Mouse (Mus musculus) layer of hippocampus, adult 9-10 months (tissue): ENCODE measurements around the gene Ramp2.

Experiments used
- DNase-seq: peaks from one replicate; pipeline ENCODE4 v3.0.0; 2022; ENCODE audit warnings: low spot score

The Ramp2 gene

DNA sequence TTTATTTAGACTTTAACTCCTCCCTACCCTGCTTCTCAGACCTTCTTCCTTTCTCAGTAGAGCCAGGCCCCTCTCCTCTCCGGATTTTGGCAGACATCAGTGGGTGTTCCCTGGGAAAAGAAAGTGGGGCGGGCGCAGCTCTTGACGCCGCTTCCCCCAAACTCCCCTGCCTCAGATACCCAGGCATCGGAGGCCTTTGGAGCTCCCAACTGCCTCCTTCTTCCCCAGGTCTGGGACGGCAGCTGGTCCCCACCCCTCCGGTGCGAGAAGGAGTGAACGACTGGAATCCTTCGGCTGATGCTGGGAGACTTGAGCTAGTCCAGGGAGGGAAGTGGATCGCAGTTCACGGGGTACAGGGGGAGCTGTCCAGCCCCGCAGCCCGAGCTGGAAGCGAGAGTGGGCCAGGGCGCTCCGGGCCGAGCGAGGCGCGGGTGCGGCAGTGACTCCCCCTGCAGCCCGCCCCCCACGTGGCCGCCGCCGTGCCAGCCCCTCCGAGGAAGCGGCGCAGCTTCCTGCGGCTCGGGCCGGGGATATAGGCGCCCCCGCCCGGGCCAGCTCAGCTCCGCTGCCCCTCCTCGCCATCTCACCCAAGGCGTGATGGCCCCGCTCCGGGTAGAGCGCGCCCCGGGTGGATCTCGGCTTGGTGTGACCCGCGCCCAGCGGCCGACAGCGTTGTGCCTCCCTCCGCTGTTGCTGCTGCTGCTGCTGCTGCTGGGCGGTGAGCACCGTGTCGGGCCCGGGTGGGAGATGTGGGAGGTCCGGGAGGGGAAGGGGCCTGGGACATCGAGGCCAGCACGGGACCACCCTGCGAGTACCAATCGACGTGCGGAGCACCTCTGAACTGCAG is at the start of gene Ramp2:
Gene Ramp2 (plus strand): TSS at position 174 of the 847 bp plus-strand sequence.
- DNase-seq, result no peak

GRCm38 (mm10) chr11:101196175-101196574 is 49.7 kb upstream of the Ramp2 start:
- DNase-seq, result no peak

- DNase-seq, result no peak
These were observed 46.3 kb upstream of the Ramp2 start for GRCm38 (mm10) chr11:101199555-101199954.

DNA sequence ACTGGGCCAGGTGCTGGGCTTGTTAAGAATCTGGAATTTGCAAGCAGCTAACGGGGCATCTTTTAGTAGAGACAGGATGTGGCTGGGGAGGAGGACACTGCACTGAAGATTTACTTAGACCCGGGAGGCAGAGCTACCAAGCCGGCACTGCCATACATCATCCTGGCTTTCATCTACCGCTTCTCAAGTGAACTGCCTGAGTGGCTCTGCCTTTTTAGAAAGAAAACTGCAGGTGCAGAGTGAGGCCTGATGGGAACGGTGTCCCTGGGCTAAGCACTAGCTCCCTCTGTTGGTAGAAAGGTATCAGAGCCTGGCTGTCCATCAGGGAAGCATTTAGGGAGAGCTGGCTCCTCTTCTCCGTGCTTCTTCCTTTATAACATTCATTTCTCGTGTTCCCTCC is 44.8 kb upstream of the Ramp2 start:
- no peak for DNase-seq

DNA sequence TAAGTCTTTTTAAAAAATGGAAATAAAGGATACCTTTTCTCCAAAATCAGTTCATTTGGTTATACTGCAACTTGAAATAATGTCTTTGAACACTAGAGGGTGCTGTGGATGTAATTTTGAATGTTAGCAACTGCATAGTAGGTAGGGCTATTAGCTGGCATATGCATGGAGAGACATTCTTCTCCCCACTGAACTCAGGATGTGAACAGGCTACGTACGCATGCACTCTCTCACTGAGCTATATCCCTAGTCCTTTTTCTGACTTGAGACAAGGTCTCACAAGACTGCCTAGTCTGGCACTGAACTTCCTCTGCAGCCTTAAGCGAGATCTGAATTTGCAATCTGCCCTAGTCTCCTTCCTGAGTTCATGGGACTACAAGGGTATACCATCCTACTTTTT is 33.9 kb upstream of the Ramp2 start:
- peak; percentile 82 for DNase-seq

GRCm38 (mm10) chr11:101216936-101217335 is 28.9 kb upstream of the Ramp2 start:
- DNase-seq, result no peak

DNA sequence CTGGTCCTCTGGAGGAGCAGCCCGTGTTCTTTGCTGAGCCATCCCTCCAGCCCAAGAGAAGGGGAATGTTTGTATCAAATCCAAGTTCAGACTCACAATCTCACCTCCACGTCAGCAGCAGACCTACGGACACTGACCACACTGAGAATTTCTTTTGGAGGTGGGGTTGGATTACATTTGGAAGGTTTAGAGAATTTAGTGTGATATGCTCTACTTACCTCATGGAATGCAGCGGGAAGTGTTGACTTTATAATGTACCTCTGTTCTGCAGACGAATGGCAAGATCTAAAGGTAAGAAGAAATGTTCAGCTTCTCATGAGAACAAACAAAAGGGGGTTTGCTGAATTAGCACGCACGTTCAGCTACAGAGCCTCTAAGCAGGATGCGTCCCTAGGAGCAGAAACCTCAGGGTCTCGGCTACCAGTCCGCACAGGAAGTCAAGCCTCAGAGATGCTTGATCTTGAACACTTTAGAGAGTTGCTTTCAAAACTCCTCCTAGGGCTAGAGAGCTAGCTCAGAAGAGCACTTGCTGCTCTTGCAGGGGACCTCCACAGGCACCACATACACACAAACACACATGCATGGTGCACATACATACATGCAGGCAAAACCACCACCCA is 27.3 kb upstream of the Ramp2 start:
- DNase-seq, result no peak

GRCm38 (mm10) chr11:101220853-101221252 is 25.0 kb upstream of the Ramp2 start:
- DNase-seq, result no peak

- DNase-seq, result no peak
These were observed 24.4 kb upstream of the Ramp2 start for GRCm38 (mm10) chr11:101221306-101221986.

- DNase-seq, result no peak
These were observed 21.5 kb upstream of the Ramp2 start for GRCm38 (mm10) chr11:101224337-101224736.

- DNase-seq, result no peak
These were observed 20.3 kb upstream of the Ramp2 start for GRCm38 (mm10) chr11:101225331-101226064.

DNA sequence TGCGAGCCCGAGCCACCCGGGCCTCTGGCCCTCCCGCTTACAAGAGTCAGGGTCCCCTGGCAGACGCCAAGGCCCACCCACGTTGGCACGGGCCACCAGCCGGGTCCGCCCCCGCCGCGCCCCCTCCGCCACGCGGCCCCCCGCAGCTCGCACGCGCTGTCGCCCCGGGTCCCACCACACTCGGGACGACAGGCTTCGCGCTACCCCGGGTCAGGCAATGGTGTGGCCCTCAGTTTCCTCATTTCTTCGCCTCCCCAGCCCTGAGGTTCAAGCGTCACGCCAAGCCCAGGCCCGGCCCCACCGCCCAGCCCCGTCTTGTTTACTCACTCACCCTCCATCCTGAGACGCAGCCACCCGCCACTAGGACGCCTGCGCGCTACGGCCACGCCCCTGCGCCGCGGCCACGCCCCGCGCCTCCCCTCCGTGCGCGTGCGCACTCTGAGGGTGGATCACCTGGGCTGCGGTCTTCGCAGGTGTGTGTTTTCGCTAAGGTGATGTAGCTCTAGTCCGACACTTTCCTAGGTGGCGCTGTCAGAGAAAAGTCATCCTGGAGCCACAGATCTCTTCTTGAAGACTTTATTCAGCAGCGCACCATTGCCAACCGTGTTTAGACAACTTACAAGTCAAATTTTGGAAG is 19.6 kb upstream of the Ramp2 start, which contains the start of gene Ezh1:
Gene Ezh1 (minus strand): TSS at position 399 of the 637 bp plus-strand sequence.
- DNase-seq, result peak; percentile 65

DNA sequence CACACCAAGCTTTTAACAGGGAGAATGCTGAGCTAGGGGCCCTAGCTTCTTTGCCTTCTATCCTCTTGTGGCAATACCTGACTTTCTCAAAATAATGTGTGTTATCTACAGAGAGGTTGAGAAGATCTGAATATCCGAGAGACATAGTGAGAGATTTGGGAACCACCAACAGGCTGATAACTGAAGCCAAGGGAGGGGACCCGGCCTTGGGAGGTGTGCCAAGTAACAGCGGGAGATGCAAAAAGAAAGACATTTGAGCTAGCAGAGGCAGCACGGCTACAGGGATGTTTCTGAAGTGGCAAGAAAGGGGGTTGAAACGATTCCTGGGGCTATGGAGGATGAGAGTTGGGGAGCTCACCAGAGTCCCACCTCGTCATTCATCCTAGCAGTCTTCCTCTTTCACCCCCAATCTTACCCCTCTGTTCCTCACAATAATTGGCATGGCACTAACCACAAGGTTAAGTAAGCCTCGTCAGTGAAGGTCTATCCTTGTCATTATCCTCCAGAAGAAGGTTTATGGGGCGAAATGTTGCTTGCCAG is 16.4 kb upstream of the Ramp2 start:
- no peak for DNase-seq

GRCm38 (mm10) chr11:101230061-101230511 is 15.7 kb upstream of the Ramp2 start:
- no peak for DNase-seq

- no peak for DNase-seq
These were observed 15.3 kb upstream of the Ramp2 start for GRCm38 (mm10) chr11:101230526-101230925.

- no peak for DNase-seq
These were observed 14.6 kb upstream of the Ramp2 start for GRCm38 (mm10) chr11:101230991-101231871.

DNA sequence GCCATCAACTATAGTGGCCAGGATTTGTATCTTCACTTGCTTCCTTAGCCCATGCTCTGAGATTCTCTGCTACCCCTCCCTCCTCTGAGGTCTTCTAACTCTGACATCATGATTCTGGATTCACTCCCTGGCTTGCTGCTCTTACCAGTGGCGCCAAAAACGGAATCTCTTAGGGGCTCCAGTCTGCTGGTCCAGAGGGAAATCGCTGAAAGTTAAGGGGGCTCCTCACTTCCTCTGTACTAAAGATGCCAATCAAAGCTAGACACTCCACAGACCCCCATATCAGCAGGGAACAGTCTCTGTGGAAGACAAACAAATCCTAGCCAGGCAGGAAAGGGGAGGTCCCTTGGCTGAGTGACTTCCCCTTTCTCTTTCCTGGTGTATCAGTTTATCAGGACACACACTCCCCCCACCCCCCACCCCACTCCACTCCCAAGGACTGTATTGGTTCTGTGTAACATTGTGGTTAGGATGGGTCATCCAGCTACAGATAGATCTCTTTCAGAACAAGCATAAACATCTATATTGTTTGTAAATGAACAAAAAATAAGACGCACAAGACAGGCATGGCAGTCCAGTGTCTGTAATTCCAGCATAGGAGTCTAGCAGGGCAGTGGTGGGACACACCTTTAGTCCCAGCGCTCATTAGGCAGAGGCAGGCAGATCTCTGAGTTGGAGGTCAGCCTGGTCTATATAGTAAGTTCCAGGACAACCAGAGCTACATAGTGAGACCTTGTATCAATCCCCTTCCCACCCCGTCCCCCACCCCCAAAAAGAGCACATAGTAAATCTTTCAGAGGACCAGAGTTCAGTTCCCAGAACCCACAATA is 13.6 kb upstream of the Ramp2 start:
- no peak for DNase-seq

GRCm38 (mm10) chr11:101233240-101233639 is 12.6 kb upstream of the Ramp2 start:
- no peak for DNase-seq

- no peak for DNase-seq
These were observed 11.7 kb upstream of the Ramp2 start for GRCm38 (mm10) chr11:101234124-101234523.
